Mouse (Mus musculus) mesoderm, embryonic 11.5 days (tissue): Measurements from ENCODE around the gene CK137956.

ENCODE experiments used
- DNase-seq: peaks from one replicate; pipeline ENCODE4 v3.0.0-alpha.2; 2012; ENCODE audit warnings: low read depth, low spot score

Gene CK137956

GRCm38 (mm10) chr4:127913551-127913950 lies 57.2 kb downstream of the CK137956 start:
- no peak for DNase-seq

DNA sequence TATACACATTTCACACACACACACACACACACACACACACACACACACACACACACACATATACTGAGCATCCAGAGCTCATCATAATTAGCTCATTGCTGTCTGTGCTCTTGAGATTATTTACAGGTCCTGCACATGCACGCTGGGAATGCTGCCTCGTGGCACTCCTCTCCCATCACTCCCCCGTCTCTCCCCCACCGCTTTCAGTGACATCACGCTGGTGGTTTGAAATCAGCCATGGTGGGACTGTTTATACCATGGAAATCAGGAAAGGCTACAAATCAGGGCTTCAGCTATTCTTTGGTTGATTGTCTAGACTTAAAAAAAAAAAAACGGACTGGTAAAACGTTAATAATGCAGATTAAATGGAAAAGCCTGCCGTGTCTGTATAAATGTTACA lies 63.6 kb downstream of the CK137956 start:
- no peak for DNase-seq

DNA sequence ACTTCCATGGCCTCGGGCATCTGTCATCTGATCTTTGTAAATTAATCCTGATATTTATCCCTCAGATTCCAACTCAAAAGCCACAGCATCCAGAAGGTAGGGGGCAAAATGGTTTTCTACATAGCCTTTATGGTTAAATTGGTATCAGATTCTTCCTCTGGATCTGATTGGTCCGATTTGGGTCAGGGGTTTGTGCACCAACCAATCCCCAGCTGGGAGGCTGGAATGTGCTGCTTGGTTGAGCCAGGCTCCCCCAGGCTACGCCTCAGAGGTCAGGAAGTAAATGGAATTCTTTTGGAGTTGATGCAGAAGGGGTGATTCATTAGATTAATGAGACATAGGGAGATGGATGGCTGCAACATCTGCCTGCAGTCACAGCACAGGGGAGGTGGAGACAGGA lies 66.8 kb downstream of the CK137956 start:
- DNase-seq, result peak; percentile 39

DNA sequence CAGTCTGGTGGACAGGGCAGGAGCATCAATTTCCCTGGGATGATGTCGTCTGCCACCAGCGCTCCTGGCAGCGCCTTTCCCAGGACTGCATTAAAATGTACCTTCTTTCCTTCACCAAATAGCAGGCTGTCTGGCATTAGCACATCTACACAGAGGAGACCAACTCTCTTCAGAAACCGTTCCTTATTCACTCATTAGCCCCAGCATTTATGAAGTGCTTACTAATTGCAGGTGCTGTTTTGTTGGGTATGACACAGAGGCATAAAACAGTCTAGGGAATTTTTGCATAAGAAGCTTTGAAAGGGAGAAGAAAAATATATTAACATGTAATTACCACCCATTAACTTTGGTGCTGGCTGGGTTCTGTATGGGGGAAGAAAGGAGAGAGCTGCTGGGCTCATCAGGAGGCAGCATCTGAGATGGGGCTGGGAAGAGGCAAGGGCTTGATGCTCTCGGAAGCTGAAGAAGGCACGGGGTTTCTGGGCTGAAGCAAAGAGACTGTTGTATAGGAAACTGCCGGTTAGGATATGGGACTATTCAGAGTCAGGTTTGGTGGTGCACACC lies 69.8 kb downstream of the CK137956 start:
- no peak for DNase-seq

GRCm38 (mm10) chr4:127889071-127889470 lies 81.7 kb downstream of the CK137956 start:
- no peak for DNase-seq

DNA sequence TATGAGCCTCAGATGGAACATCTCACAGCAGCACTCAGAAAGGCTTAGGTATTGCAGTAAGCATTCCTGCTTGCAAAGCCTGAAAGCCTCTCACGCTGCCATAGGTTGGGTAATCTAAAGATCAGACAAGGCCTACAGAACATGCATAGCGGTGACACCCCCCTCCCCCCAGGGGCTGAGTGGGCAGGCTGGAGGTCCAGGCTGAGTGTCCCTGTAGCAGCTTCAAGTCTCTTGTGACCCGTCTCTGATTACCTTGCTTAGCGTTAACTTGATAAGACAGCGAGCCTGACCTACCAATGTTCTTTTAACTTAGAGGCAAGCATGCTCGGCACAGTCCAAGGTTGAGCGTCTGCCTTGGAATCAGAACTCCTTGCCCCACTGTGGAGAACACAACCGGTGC lies 91.8 kb downstream of the CK137956 start:
- DNase-seq, result no peak
